8 mouse cellular contexts compared by ENCODE assay signal in genomic region chr7:127746494-127747491, GRCm38 (mm10). TPM values are rescaled to one million over a fixed set of nuclear protein-coding genes. Genes with fewer than 3 reads are reported as not detected.
A peak's percentile ranks its signal among the peaks of the same experiment; 100 is the strongest.
DNase-seq lines count a peak whose midpoint lies in the region; ATAC-seq and TF ChIP-seq lines count a peak whose summit lies in the region.

No protein-coding gene starts in this region.

- whole genome bisulfite sequencing in forebrain, embryonic 14.5 days = under 1% methylated on average over 28 of the region's 62 CpGs
- WGBS in midbrain, embryonic 11.5 days = under 1% methylated on average over 39 of the region's 62 CpGs

- TF ChIP-seq POLR2A in brain, embryonic 14.5 days (IDR thresholded peaks at IDR 0.05; ENCODE audit: borderline replicate concordance, extremely low read depth, insufficient read depth, insufficient read length, poor library complexity, severe bottlenecking) = no peak

- H3K9ac ChIP-seq in forebrain, embryonic 14.5 days (ENCODE audit: low read length) = peak overlapping the region; percentile 91
- H3K9ac ChIP-seq in midbrain, embryonic 11.5 days (ENCODE audit: low read length) = peak overlapping the region; percentile 93

- H3K27ac ChIP-seq in forebrain, embryonic 14.5 days (ENCODE audit: low read depth, low read length) = peak overlapping the region; percentile 84
- H3K27ac ChIP-seq in midbrain, embryonic 11.5 days (ENCODE audit: low read depth, low read length) = peak overlapping the region; percentile 88

- no peaks in the 10 kb centered on the region for H3K9me3 ChIP-seq in megakaryocyte, embryonic 14.5 days
- no peaks in the 10 kb centered on the region for H3K9me3 ChIP-seq in forebrain, embryonic 14.5 days (replicated peaks; ENCODE audit: control insufficient read depth, low read length)
- no peaks in the 10 kb centered on the region for H3K9me3 ChIP-seq in midbrain, embryonic 11.5 days (ENCODE audit: control insufficient read depth, low read length)

- H3K36me3 ChIP-seq in megakaryocyte, embryonic 14.5 days (replicated peaks; ENCODE audit: low read length) = peaks cover 46% of the 10 kb centered on the region
- peaks cover 40% of the 10 kb centered on the region for H3K36me3 ChIP-seq in forebrain, embryonic 14.5 days (ENCODE audit: control insufficient read depth, insufficient read depth, low read length)
- H3K36me3 ChIP-seq in midbrain, embryonic 11.5 days (ENCODE audit: control insufficient read depth, insufficient read depth, low read length) = peaks cover 26% of the 10 kb centered on the region

- ATAC-seq in megakaryocyte, adult 5-6 weeks (ENCODE audit: poor library complexity, severe bottlenecking) = no peak
- ATAC-seq in forebrain, embryonic 14.5 days = peak; percentile 0; the same call in 1 of the 2 replicates
- peak; percentile 41 for ATAC-seq in midbrain, embryonic 11.5 days (ENCODE audit: low FRiP score)

- H3K4me2 ChIP-seq in forebrain, embryonic 14.5 days (ENCODE audit: low read length) = peak overlapping the region; percentile 89
- peak overlapping the region; percentile 87 for H3K4me2 ChIP-seq in midbrain, embryonic 11.5 days

- peaks cover 31% of the 10 kb centered on the region for H3K4me1 ChIP-seq in megakaryocyte, embryonic 14.5 days
- peaks cover 11% of the 10 kb centered on the region; the same call in 1 of the 2 replicates for H3K4me1 ChIP-seq in forebrain, embryonic 14.5 days (ENCODE audit: control insufficient read depth, insufficient read depth, low read length)
- peaks cover 10% of the 10 kb centered on the region for H3K4me1 ChIP-seq in midbrain, embryonic 11.5 days (ENCODE audit: control insufficient read depth, insufficient read depth, low read length)

- TF ChIP-seq CTCF in brain, embryonic 14.5 days (IDR thresholded peaks at IDR 0.05; ENCODE audit: borderline replicate concordance, extremely low read depth, insufficient read depth, insufficient read length) = no peak

- no peaks in the 10 kb centered on the region for H3K27me3 ChIP-seq in megakaryocyte, embryonic 14.5 days (replicated peaks)
- H3K27me3 ChIP-seq in forebrain, embryonic 14.5 days (replicated peaks; ENCODE audit: control insufficient read depth, insufficient read depth, low read length) = no peaks in the 10 kb centered on the region
- H3K27me3 ChIP-seq in midbrain, embryonic 11.5 days (ENCODE audit: control insufficient read depth, insufficient read depth, low read length) = no peaks in the 10 kb centered on the region

- DNase-seq in brain, embryonic 14.5 days (ENCODE audit: low read depth) = peak; percentile 40
- peak; percentile 27 for DNase-seq in forebrain, embryonic 14.5 days (ENCODE audit: low spot score)
- DNase-seq in kidney, adult 9 months = peak; percentile 35
- DNase-seq in midbrain, embryonic 11.5 days (ENCODE audit: low spot score, missing footprints) = peak; percentile 91
- DNase-seq in thymus, postnatal 10 days (ENCODE audit: low spot score in 2 of 2) = peak; percentile 35 to 40
- no peak for DNase-seq in urinary bladder, postnatal 10 days (ENCODE audit: low spot score)

- H3K4me3 ChIP-seq in megakaryocyte, embryonic 14.5 days (replicated peaks) = peak overlapping the region; percentile 99
- peak overlapping the region; percentile 87 for H3K4me3 ChIP-seq in forebrain, embryonic 14.5 days (ENCODE audit: low read depth, low read length)
- H3K4me3 ChIP-seq in midbrain, embryonic 11.5 days (ENCODE audit: low read depth, low read length) = peak overlapping the region; percentile 86

RNA-seq across cellular contexts. Expression of gene Fbxl19, which starts 2.5 kb away (rescaled TPM):
- polyA plus RNA-seq in megakaryocyte, embryonic 14.5 days (2012; ENCODE audit: insufficient read depth, low replicate concordance) = 54.6 and 102 TPM in 2 replicates
- total RNA-seq in megakaryocyte, adult 5-6 weeks (2015) = 2.1 TPM in 2 replicates
- total RNA-seq in megakaryocyte, adult 5-6 weeks (2017) = 5.8 and 6.2 TPM in 2 replicates
- polyA plus RNA-seq in brain, embryonic 14.5 days (2012; rRNA removed) = 138 and 171 TPM in 2 replicates
- polyA plus RNA-seq in forebrain, embryonic 14.5 days (2014; fragmentation: Nextera tagmentation; extraction: Ambion mirVana) = 7.2 and 7.8 TPM in 2 replicates
- 8.3 and 9.3 TPM in 2 replicates for polyA plus RNA-seq in midbrain, embryonic 11.5 days (2014; fragmentation: Nextera tagmentation; extraction: Ambion mirVana)

RNA-seq across cellular contexts. Expression of gene Ctf2, which starts 14.8 kb away (rescaled TPM):
- polyA plus RNA-seq in megakaryocyte, embryonic 14.5 days (2012; ENCODE audit: insufficient read depth, low replicate concordance) = not detected in 2 replicates
- not detected in 2 replicates for total RNA-seq in megakaryocyte, adult 5-6 weeks (2015)
- not detected in 2 replicates for total RNA-seq in megakaryocyte, adult 5-6 weeks (2017)
- not detected in 2 replicates for polyA plus RNA-seq in brain, embryonic 14.5 days (2012; rRNA removed)
- 0.09 TPM in 1 of 2 replicates, not detected in the other for polyA plus RNA-seq in forebrain, embryonic 14.5 days (2014; fragmentation: Nextera tagmentation; extraction: Ambion mirVana)
- polyA plus RNA-seq in midbrain, embryonic 11.5 days (2014; fragmentation: Nextera tagmentation; extraction: Ambion mirVana) = 0.12 TPM in 1 of 2 replicates, not detected in the other

RNA-seq across cellular contexts. Expression of gene Orai3, which starts 22.8 kb away (rescaled TPM):
- polyA plus RNA-seq in megakaryocyte, embryonic 14.5 days (2012; ENCODE audit: insufficient read depth, low replicate concordance) = 27.3 and 62.4 TPM in 2 replicates
- total RNA-seq in megakaryocyte, adult 5-6 weeks (2015) = 30.9 and 33.7 TPM in 2 replicates
- 29.5 and 32.7 TPM in 2 replicates for total RNA-seq in megakaryocyte, adult 5-6 weeks (2017)
- polyA plus RNA-seq in brain, embryonic 14.5 days (2012; rRNA removed) = 9.3 and 11.2 TPM in 2 replicates
- 3.3 and 4.2 TPM in 2 replicates for polyA plus RNA-seq in forebrain, embryonic 14.5 days (2014; fragmentation: Nextera tagmentation; extraction: Ambion mirVana)
- 6.1 and 6.3 TPM in 2 replicates for polyA plus RNA-seq in midbrain, embryonic 11.5 days (2014; fragmentation: Nextera tagmentation; extraction: Ambion mirVana)

RNA-seq across cellular contexts. Expression of gene Setd1a, which starts 29.7 kb away (rescaled TPM):
- 32.9 and 47.6 TPM in 2 replicates for polyA plus RNA-seq in megakaryocyte, embryonic 14.5 days (2012; ENCODE audit: insufficient read depth, low replicate concordance)
- 35.2 and 43.3 TPM in 2 replicates for total RNA-seq in megakaryocyte, adult 5-6 weeks (2015)
- total RNA-seq in megakaryocyte, adult 5-6 weeks (2017) = 7.7 and 9.8 TPM in 2 replicates
- polyA plus RNA-seq in brain, embryonic 14.5 days (2012; rRNA removed) = 8.9 and 23.2 TPM in 2 replicates
- 17.0 and 18.0 TPM in 2 replicates for polyA plus RNA-seq in forebrain, embryonic 14.5 days (2014; fragmentation: Nextera tagmentation; extraction: Ambion mirVana)
- polyA plus RNA-seq in midbrain, embryonic 11.5 days (2014; fragmentation: Nextera tagmentation; extraction: Ambion mirVana) = 19.0 and 22.1 TPM in 2 replicates

RNA-seq across cellular contexts. Expression of gene Ctf1, which starts 34.3 kb away (rescaled TPM):
- not detected in 2 replicates for polyA plus RNA-seq in megakaryocyte, embryonic 14.5 days (2012; ENCODE audit: insufficient read depth, low replicate concordance)
- total RNA-seq in megakaryocyte, adult 5-6 weeks (2015) = 0.16 TPM in 1 of 2 replicates, not detected in the other
- total RNA-seq in megakaryocyte, adult 5-6 weeks (2017) = 0.29 TPM in 1 of 2 replicates, not detected in the other
- 8.0 and 12.2 TPM in 2 replicates for polyA plus RNA-seq in brain, embryonic 14.5 days (2012; rRNA removed)
- 5.3 and 5.9 TPM in 2 replicates for polyA plus RNA-seq in forebrain, embryonic 14.5 days (2014; fragmentation: Nextera tagmentation; extraction: Ambion mirVana)
- polyA plus RNA-seq in midbrain, embryonic 11.5 days (2014; fragmentation: Nextera tagmentation; extraction: Ambion mirVana) = 4.0 and 4.6 TPM in 2 replicates
